Mouse (Mus musculus) macrophage (primary cell): ENCODE measurements around the gene Acacb. TPM values are rescaled to one million over a fixed set of nuclear protein-coding genes. Genes with fewer than 3 reads are reported as not detected.
A peak's percentile ranks its signal among the peaks of the same experiment; 100 is the strongest.

Source experiments
- H3K27ac ChIP-seq: fragments of 350-480 bp; formaldehyde crosslinking; 2 replicates; pipeline ENCODE4 v1.9.0; 2021
- H3K36me3 ChIP-seq: fragments of 350-480 bp; formaldehyde crosslinking; 2 replicates; pipeline ENCODE4 v1.9.0; 2021; ENCODE audit errors: inconsistent target
- H3K4me3 ChIP-seq: fragments of 350-480 bp; formaldehyde crosslinking; 2 replicates; pipeline ENCODE4 v1.9.0; 2021; ENCODE audit errors: inconsistent target
- H3K79me2 ChIP-seq: fragments of 350-480 bp; formaldehyde crosslinking; 2 replicates; pipeline ENCODE4 v1.9.0; 2021; ENCODE audit errors: inconsistent target
- WGBS: methylation state at CpG from one replicate; pipeline ENCODE4 v1.1.7; 2026; ENCODE audit warnings: inconsistent platforms; ENCODE audit not compliant: missing documents; 5-methylcytosine and 5-hydroxymethylcytosine counted together
- polyA plus RNA-seq: library from polyadenylated mRNA; stranded (reverse); fragments of 250-400 nt; gene quantifications from 3 replicates; pipeline ENCODE4 v1.2.4, GENCODE M21; 2018; ENCODE audit warnings: inconsistent platforms
- total RNA-seq, 78 experiments: library from RNA; depleted of rRNA; stranded (reverse); fragments of 250-400 nt; gene quantifications; 1 replicate in 9 of 78; 2 replicates in 24 of 78; 3 replicates in 43 of 78; 4 replicates in 2 of 78; pipeline ENCODE4 v1.2.4; 2018; ENCODE audit warnings: inconsistent platforms in 56 of 78

The Acacb gene
- 1 to 10 TPM; 2.0 to 7.4 (median 3.6) TPM for total RNA-seq (2018; cell fraction: chromatin; rRNA removed)
- 1 to 10 TPM in 2 of 26 experiments, under 1 TPM in 24; 0.19 to 1.3 (median 0.54) TPM for total RNA-seq (2018; cell fraction: cytosol; rRNA removed)
- 1 to 10 TPM in 19 of 26 experiments, under 1 TPM in 7; 0.41 to 3.9 (median 1.5) TPM for total RNA-seq (2018; cell fraction: nucleus; rRNA removed)
- polyA plus RNA-seq: 0.17 to 0.30 TPM (median 0.29 TPM) in 3 replicates

DNA sequence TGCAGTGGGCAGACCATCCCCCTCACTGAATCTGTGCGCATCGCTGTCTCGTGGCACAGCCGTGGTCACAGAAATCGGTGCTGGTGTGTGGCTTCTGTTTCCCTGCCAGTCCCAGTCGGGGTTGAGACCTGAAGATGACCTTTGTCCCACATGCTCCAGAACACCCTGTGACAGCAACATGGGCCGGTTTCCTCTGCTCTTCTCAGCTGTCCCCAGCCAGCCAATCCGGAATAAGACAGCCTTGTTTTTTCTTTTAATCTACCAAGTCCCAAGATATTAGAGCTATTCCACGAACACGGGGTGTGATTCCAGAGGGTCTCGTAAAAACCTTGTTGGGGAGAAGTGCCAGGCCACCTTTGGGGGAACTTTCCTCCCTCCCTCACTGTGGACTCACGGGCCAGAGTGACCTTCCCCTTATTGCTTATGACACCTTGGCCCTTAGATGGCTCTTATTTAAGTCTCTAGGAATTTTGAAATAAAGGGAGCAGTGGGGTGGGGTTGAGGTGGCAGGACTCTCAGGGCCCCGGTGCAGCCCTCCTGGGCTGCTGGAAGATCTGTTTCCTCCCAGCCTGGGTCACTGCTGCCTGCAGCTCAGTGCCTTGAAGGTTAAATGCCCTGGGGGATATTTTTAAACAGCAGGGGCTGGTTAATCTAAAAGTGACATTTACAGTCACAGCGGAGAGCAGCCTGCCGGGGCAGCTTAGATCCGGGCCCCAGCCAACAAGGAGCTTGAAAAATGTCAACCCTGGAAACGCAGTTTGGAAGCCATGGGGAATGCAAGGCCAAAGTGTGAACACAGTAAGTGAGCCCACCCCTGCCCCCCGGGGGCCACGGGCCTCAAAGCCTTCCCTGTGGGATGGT, at the start of gene Acacb:
Gene Acacb (plus strand): TSS at position 508 of the 861 bp plus-strand sequence.
- 55% methylated on average over 19 of the region's 19 CpGs for WGBS
- Histone ChIP-seq H3K36me3 (no peaks in the 10 kb centered on the region), H3K27ac (no peak within 1 kb of the TSS), H3K79me2 (no peaks in the 10 kb centered on the region), H3K4me3 (no peak within 1 kb of the TSS)

DNA sequence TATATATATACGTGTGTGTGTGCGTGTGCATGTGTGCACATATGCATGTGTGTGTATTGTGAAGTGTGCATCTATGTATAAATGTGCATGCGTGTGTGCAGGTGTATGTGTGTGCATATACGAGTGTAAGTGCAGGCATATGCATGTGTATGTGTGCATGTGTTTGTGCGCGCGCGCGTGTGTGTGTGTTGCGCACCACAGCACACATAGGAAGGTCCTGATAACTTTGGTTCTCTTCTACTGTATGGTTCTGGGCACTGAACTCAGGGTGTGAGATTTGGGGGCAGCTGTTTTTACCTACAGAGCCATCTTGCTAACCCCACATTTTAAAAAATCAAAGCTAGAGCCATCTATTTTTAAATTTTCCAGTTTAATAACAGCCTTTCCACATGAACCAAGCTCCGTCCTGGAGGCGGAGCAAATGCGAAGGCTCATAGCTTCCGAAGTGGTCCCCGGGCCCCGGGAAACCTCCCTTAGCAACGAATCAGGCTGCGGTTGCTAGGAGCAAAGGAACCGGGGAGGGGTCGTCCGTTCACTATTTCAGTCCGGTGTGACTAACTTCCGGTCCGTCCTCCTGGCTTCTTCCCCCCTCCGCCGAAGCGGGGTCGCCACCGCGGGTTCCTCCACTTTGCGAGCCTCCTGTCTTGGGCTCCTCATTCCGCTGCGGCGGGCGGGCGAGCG, 46.5 kb upstream of the Acacb start:
- Histone ChIP-seq H3K4me3 (peak overlapping the region; percentile 34), H3K27ac (no peak overlapping the region), H3K36me3 (no peaks in the 10 kb centered on the region), H3K79me2 (peaks cover 4% of the 10 kb centered on the region; the same call in 1 of the 2 replicates)
- WGBS: 12% methylated on average over 37 of the region's 37 CpGs

DNA sequence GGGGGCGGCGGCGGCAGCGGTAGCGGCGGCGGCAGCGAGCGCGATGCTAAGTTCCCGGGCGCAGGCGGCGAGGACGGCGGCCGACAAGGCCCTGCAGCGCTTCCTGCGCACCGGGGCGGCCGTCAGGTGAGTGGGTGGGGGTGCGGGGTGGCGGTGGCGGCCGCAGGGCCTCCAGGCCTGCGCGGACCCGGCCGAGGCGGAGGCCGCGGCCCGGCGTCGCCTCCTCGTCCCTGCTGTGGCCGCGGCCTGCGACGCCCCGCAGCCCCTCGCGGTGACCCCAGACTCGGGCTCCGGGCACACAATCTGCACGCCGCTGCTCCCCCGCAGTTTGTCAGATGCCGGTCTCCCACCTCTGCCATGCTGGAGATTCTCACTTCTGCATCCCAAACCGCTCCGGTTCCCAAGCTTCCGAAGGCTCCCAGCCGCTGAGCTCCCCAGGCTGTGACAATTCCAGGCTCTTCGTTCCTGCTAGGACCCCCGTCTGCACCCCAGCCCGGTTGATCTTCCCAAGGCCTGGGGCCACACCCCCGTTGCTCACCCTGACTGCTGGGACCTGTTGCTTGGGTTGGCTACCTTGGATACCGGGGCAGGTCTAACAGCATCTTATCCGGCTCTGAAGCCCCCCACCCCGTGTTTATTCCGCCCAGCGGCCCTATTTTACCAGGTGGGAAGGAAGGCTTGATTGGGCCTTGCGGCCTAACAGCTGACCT, 45.8 kb upstream of the Acacb start:
- Histone ChIP-seq H3K27ac (no peak overlapping the region), H3K36me3 (no peaks in the 10 kb centered on the region; the same call in 1 of the 2 replicates), H3K4me3 (peak overlapping the region; percentile 56), H3K79me2 (peaks cover 4% of the 10 kb centered on the region; the same call in 1 of the 2 replicates)
- WGBS: 5% methylated on average over 64 of the region's 64 CpGs

DNA sequence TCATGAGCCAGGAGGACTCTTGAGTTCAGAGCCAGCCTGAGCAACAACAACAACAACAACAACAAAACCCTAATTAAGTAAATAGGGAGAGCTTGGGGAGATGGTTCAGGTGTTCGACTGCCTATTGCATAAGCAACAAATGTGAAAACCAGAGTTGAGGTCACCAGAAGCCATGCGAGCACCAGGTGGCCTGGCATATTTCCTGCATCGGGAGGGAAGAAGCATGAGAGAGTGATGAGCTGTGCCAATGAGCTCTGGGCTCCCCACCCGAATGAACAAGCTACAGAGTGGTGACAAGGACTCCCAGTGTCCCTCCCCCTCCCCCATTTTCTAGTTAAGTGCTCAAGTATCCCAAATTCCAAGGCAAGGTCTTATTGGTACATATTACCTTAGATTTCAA, 44.5 kb upstream of the Acacb start:
- Histone ChIP-seq H3K36me3 (peaks cover 7% of the 10 kb centered on the region; the same call in 1 of the 2 replicates), H3K4me3 (no peak overlapping the region), H3K27ac (no peak overlapping the region), H3K79me2 (peaks cover 4% of the 10 kb centered on the region; the same call in 1 of the 2 replicates)
- 89% methylated on average over 4 of the region's 4 CpGs for WGBS

DNA sequence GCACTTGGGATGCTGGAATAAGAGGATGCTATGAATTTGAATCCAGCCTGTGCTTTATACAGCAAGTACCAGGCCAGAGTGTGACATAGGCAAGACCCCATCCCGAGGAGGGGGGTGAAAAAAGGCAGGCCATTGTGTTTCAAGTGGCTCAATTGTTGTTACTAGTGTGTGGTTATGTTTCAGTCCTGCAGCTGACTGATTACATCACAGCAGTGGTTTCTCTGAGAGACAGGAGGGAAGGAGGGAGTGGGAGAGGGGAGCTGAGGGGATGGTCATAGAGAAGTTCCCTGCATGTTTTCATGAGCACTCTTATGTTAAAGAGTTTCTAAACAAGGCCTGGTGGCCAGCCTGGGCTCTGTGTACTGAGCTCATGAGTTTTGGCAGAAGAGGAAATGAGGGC, 43.5 kb upstream of the Acacb start:
- Histone ChIP-seq H3K4me3 (no peak overlapping the region), H3K27ac (no peak overlapping the region), H3K79me2 (peaks cover 4% of the 10 kb centered on the region; the same call in 1 of the 2 replicates), H3K36me3 (peaks cover 12% of the 10 kb centered on the region; the same call in 1 of the 2 replicates)
- WGBS: 0% methylated on average over 1 of the region's 1 CpGs

DNA sequence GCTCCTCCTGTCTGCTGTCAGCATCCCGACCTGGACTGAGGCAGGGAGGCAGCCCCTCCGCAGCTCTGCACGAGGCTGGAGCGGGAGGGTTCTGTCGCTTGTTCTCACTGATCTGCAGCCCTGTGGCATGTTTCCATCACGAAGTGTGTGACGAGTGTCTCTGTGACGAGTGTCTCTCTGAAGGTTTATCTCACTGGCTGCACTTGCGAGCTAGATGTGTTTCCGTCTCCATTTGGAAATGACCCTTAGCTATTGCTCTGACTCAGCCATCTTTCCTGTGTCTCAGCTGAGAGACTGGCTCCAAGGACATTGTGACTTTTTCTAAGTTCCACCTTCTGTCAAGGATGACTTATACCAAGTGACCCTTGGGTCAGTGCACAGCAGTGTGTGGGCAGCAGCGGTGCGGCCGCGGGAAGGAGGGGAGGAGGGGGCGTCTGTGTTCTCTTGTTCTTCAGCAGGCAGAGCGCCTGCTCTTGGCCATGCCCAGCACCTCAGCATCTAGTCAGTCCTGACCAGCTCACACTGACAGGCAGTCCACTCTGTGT, 39.9 kb upstream of the Acacb start:
- no peak overlapping the region for H3K4me3 ChIP-seq
- WGBS: 93% methylated on average over 16 of the region's 16 CpGs
- peaks cover 47% of the 10 kb centered on the region for H3K36me3 ChIP-seq

DNA sequence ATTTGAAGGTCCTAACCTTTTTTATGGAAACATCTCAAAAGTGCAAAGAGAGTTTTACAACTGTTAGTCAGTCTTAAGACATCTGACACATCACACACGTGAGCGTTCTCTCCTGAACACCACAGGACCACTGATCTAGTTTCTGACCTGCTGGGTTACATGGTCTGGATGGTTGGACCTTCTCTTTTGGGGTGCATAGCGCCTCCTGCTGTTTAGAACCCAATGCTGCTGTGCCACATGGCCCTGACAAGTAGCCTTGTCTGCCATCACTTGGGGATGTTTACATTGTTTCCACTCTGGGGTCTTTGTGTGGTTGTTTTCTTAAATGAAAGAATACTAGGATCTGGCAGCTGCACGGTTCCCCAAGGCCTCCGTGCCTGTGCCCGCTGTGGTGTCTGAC, 33.0 kb upstream of the Acacb start:
- Histone ChIP-seq H3K79me2 (no peaks in the 10 kb centered on the region), H3K27ac (no peak overlapping the region), H3K36me3 (peaks cover 38% of the 10 kb centered on the region), H3K4me3 (no peak overlapping the region)
- WGBS: 93% methylated on average over 6 of the region's 6 CpGs

More for the DNA sequence above, 39.9 kb upstream of the Acacb start:
- Histone ChIP-seq H3K27ac (no peak overlapping the region), H3K79me2 (peaks cover 4% of the 10 kb centered on the region; the same call in 1 of the 2 replicates)

DNA sequence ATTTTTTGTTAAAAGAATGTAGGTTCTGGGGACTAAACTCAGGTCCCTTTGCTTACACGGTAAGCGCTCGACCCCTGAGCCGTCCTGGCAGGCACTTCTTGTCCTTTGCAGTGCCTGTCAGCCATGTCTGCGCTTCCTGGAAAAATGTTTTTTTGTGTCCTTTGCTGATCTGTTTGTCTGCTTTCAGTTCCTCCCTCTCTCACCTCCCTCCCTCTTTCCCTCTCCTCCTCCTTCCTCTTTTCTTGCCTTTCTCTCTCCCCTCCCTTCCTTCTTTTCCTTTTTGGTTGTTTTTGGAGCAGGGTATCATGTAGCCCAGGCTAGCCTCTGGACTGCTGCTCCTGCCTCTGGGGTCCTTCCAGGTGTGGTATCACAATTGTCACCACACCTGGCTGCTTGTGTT, 31.3 kb upstream of the Acacb start:
- H3K27ac ChIP-seq: no peak overlapping the region
- WGBS: 30% methylated on average over 5 of the region's 5 CpGs
- H3K79me2 ChIP-seq: no peaks in the 10 kb centered on the region
- no peak overlapping the region for H3K4me3 ChIP-seq
- H3K36me3 ChIP-seq: peaks cover 25% of the 10 kb centered on the region; the same call in 1 of the 2 replicates

DNA sequence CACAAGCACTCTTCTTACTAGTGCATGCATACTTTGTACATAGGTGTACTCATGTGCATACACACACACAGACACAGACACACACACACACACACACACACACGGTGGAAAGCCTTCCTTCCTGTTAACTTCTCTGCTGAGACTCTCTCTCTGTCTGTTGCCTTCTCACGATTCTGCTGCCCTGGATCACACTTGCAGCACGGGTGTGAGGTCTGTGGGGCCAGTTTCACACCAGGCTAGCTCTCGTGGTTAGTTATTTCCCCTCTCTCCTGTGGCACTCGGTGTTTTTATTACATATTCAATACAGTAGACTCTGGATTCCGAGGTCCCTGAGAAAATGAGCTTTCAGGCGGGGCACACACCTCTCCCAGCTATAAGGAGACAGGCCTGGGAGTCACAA, 29.7 kb upstream of the Acacb start:
- 37% methylated on average over 7 of the region's 7 CpGs for WGBS
- Histone ChIP-seq H3K36me3 (peaks cover 26% of the 10 kb centered on the region; the same call in 1 of the 2 replicates), H3K79me2 (no peaks in the 10 kb centered on the region), H3K4me3 (no peak overlapping the region), H3K27ac (no peak overlapping the region)

DNA sequence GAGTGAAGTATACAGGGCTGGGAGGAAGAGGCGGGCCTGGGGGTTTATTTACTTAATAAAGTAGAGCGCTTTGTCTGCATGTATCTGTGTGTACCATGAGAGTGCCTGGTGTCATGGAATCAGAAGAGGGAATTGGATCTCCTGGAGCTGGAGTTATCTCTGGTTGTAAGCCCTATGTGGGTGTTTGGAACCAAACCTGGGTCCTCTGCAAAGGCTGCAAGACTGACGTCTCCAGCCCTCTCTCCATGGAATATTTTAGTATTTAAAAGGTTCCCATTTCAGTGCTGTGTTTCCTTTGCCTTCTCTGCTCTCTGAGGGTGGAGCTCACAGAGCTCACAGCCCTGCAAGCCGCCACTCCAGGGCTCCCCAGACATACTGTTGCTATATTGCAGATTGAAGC, 26.5 kb upstream of the Acacb start:
- Histone ChIP-seq H3K27ac (no peak overlapping the region), H3K36me3 (peaks cover 38% of the 10 kb centered on the region; the same call in 1 of the 2 replicates), H3K79me2 (no peaks in the 10 kb centered on the region), H3K4me3 (no peak overlapping the region)
- WGBS: 88% methylated on average over 4 of the region's 4 CpGs

DNA sequence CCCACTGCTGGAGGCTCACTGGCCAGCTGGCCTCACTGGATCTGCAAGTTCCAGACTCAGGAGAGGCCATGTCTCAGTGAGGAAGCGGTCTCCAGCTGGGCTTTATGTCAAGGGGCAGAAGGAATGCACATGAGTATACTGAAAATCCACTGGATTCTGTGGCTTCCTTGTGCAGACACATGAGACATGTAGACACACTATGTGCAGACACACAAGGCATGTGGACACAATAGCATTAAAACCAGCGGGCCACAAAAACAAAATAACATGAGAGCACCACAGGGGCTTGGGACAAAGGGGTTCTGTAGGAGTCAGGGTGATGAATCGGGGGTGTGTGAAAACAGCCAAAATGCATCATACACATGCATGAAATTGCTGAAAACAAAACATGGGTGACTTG, 20.3 kb upstream of the Acacb start:
- Histone ChIP-seq H3K79me2 (no peaks in the 10 kb centered on the region), H3K27ac (no peak overlapping the region), H3K4me3 (no peak overlapping the region), H3K36me3 (peaks cover 24% of the 10 kb centered on the region; the same call in 1 of the 2 replicates)
- 97% methylated on average over 3 of the region's 3 CpGs for WGBS

DNA sequence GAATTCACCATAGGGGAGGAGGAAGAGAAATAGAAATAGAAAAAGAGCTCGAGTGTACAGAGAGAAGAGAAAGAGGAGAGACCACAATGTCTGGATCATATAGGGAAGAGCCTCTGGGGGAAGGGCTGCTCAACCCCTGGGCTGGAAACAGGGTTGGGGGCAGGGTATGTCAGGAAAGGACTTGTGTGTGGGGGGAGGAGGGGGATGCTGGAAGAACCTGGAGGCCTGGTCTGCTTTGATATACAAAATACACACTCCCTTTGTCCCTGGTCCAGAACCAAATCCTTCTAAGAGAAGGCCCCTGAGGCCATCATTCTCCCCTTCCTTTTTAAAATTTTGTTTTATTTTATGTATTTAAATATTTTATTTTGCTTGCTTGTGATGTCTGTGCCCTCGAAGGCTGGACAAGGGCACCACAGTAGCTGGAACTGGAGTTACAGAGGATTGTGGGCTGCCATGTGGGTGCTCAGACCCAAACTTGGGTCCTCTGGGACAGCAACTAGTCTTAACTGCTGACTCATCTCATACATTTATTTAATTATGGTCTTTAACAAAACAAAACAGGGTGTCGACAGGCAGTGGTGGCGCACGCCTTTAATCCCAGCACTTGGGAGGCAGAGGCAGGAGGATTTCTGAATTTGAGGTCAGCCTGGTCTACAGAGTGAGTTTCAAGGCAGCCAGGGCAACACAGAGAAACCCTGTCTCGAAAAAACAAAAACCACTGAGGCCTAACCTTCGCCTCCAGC, 19.7 kb upstream of the Acacb start:
- 85% methylated on average over 7 of the region's 7 CpGs for WGBS
- Histone ChIP-seq H3K27ac (no peak overlapping the region), H3K36me3 (peaks cover 18% of the 10 kb centered on the region; the same call in 1 of the 2 replicates), H3K4me3 (peak overlapping the region; percentile 62; the same call in 1 of the 2 replicates), H3K79me2 (no peaks in the 10 kb centered on the region)
